Mouse (Mus musculus) liver, embryonic 15.5 days (tissue): ENCODE measurements around the gene AV320801. TPM values are rescaled to one million over a fixed set of nuclear protein-coding genes. Genes with fewer than 3 reads are reported as not detected.
"Not testable (repeated sequence)": the region's sequence is repeated elsewhere in the genome, so short reads cannot be mapped to it uniquely, and the experiment has no call there.

Experiments
- ATAC-seq: fragments of 200-750 bp; cut with Nextera tagmentation; 2 replicates; pipeline ENCODE4 v1.8.0; 2017; ENCODE audit warnings: moderate number of reproducible peaks, mild to moderate bottlenecking, moderate library complexity; ENCODE audit not compliant: insufficient read depth
- H3K27ac ChIP-seq: fragments of 300-500 bp; sonication (generic); replicated peaks from 2 replicates; pipeline ENCODE4 v1.5.1; 2015; ENCODE audit warnings: mild to moderate bottlenecking, inconsistent platforms
- H3K27me3 ChIP-seq: fragments of 300-500 bp; sonication (generic); 2 replicates; pipeline ENCODE4 v1.6.1; 2015; ENCODE audit warnings: mild to moderate bottlenecking, inconsistent platforms
- H3K36me3 ChIP-seq: fragments of 300-500 bp; sonication (generic); replicated peaks from 2 replicates; pipeline ENCODE4 v1.6.1; 2015; ENCODE audit warnings: moderate library complexity, mild to moderate bottlenecking, inconsistent platforms
- H3K4me1 ChIP-seq: fragments of 300-500 bp; sonication (generic); replicated peaks from 2 replicates; pipeline ENCODE4 v1.6.1; 2015; ENCODE audit warnings: inconsistent platforms
- H3K4me2 ChIP-seq: fragments of 300-500 bp; sonication (generic); 2 replicates; pipeline ENCODE4 v1.6.1; 2015; ENCODE audit warnings: moderate library complexity, mild to moderate bottlenecking, inconsistent platforms
- H3K4me3 ChIP-seq: fragments of 300-500 bp; sonication (generic); replicated peaks from 2 replicates; pipeline ENCODE4 v1.5.1; 2015; ENCODE audit warnings: mild to moderate bottlenecking, inconsistent platforms
- H3K9ac ChIP-seq: fragments of 300-500 bp; sonication (generic); 2 replicates; pipeline ENCODE4 v1.6.1; 2015; ENCODE audit warnings: moderate library complexity, mild to moderate bottlenecking, inconsistent platforms
- H3K9me3 ChIP-seq: fragments of 300-500 bp; sonication (generic); replicated peaks from 2 replicates; pipeline ENCODE4 v1.6.1; 2016; ENCODE audit warnings: inconsistent platforms
- WGBS: fragments of 180-500 bp; shearing (Covaris S2); methylation state at CpG from one replicate; pipeline ENCODE4 v1.1.7; 2015; ENCODE audit warnings: mixed read lengths; ENCODE audit not compliant: insufficient replicate concordance; 5-methylcytosine and 5-hydroxymethylcytosine counted together
- polyA plus RNA-seq: library from polyadenylated mRNA; unstranded; fragments of >200 nt; fragmentation: Nextera tagmentation; extraction: Ambion mirVana; gene quantifications from 2 replicates; pipeline ENCODE4 v1.2.1, GENCODE M21; 2015

Gene AV320801
- not detected in 2 replicates for polyA plus RNA-seq

DNA sequence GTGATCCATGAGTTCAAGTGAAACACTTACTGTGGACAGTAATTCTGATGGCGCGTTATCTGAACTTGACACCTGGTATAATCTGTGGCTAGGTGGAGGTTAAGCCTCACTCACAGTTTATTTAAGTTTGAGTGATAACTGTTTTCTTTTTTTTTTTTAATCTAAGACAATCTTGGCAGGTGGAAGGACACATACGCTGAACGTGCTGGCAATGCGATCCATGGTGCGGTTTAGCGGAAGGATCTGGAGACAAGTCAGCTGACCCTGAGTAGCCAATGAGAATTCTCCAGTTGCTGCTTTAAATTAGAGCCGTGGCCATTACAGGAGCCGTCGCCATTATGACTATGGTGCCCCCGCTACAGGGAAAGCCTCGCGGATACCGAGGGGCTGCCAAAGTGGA lies at the start of gene AV320801:
AV320801 (plus strand) TSS at position 301 of the 400 bp plus-strand sequence.
- ATAC-seq, H3K27me3 ChIP-seq, H3K9ac ChIP-seq, H3K4me1 ChIP-seq, H3K4me3 ChIP-seq, H3K36me3 ChIP-seq, H3K27ac ChIP-seq, H3K9me3 ChIP-seq, H3K4me2 ChIP-seq: not testable (repeated sequence)
- WGBS, result 82% methylated on average over 5 of the region's 14 CpGs

DNA sequence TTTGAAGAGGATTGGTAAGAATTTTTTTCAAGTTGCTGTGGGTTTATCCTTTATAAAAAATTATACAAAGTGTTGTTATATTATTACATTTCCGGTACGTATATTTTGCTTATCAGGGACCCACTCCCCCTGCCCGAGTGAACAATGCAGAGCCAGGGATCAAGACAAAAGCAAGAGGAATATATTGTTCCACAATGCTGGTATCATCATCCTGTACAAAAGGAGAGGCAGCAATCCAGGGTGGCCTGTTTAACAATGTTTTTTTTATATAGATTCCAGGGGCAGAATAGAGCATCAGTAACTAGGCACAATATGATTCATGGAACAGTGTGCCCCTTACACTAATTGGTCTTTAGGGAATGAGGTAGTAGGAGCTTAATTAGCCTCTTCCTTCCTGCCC lies 30.2 kb upstream of the AV320801 start:
- WGBS, result no CpG with 5 or more reads among the region's 3 CpGs
- H3K36me3 ChIP-seq, ATAC-seq, H3K9ac ChIP-seq, H3K4me3 ChIP-seq, H3K27me3 ChIP-seq, H3K9me3 ChIP-seq, H3K4me2 ChIP-seq, H3K4me1 ChIP-seq, H3K27ac ChIP-seq: not testable (repeated sequence)

DNA sequence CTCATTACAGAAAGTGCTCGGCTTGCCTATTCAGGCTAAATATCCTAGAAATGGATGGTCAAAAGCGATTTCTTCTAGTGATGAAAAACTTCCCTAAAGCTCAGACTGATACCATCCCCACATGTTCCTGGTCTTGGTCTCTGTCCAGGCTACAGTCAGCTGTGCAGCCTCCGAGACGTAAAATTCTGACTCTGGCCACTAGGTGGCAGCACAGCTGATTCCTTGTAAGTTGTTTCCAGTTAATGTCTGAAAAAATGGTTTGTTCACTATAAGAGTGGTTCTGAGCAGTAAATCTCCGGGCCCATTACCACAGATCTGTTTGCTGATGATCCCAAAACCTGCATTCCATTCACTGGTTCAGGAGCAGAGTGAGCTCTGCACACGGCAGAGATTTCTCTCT lies 12.5 kb upstream of the AV320801 start:
- H3K36me3 ChIP-seq, H3K4me3 ChIP-seq, H3K9me3 ChIP-seq, H3K27ac ChIP-seq, ATAC-seq, H3K27me3 ChIP-seq, H3K4me2 ChIP-seq, H3K9ac ChIP-seq, H3K4me1 ChIP-seq: not testable (repeated sequence)
- whole genome bisulfite sequencing, result no CpG with 5 or more reads among the region's 6 CpGs

DNA sequence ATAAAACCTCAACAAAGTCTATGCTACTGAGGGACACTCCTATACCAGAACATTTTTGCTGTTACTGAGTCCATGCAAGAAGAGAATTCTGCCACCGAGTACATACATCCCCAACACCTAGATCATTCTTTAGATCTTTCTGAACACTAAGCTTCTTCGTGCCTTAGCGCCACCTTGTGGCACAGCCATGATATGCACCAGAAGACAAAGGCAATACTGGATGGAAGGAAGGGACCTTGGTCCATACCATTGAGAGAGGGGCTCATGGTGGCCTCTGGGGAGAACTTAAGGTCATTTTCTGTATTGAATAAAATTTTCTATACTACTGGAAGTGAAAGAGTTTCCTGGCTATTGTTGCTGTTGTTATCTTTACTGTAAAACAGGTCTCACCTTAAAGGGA lies 11.2 kb upstream of the AV320801 start:
- H3K4me3 ChIP-seq, H3K36me3 ChIP-seq, H3K27ac ChIP-seq, H3K4me2 ChIP-seq, ATAC-seq, H3K4me1 ChIP-seq, H3K9me3 ChIP-seq, H3K9ac ChIP-seq, H3K27me3 ChIP-seq: not testable (repeated sequence)
- WGBS, result no CpG with 5 or more reads among the region's 3 CpGs

Other genes with a start within 250 kb of the AV320801 start
- gene Pramel3, start 192.3 kb upstream of the AV320801 start, polyA plus RNA-seq, result not detected in 2 replicates
- gene Gm5128, start 121.3 kb upstream of the AV320801 start, polyA plus RNA-seq, result not detected in 2 replicates
- gene Gm7903, start 60.8 kb upstream of the AV320801 start, polyA plus RNA-seq, result not detected in 2 replicates
- gene Nxf7, start 104.2 kb downstream of the AV320801 start, polyA plus RNA-seq, result 0.09 TPM in 1 of 2 replicates, not detected in the other
- not detected in 2 replicates for gene Prame, start 133.1 kb downstream of the AV320801 start, polyA plus RNA-seq
- gene Tcp11x2, start 199.2 kb downstream of the AV320801 start, polyA plus RNA-seq, result not detected in 2 replicates
- gene Tmsb15a, start 230.7 kb downstream of the AV320801 start, polyA plus RNA-seq, result not detected in 2 replicates
- gene Armcx5, start 248.1 kb downstream of the AV320801 start, polyA plus RNA-seq, result 2.5 and 2.6 TPM in 2 replicates
- 6.2 and 6.7 TPM in 2 replicates for gene Gprasp1, start 248.1 kb downstream of the AV320801 start, polyA plus RNA-seq